Mouse (Mus musculus): ENCODE measurements around the gene Tnfrsf9. TPM values are rescaled to one million over a fixed set of nuclear protein-coding genes. Genes with fewer than 3 reads are reported as not detected.

Gene Tnfrsf9
- polyA plus RNA-seq, 1 experiment from 2014 or later = 0.13 TPM

DNA sequence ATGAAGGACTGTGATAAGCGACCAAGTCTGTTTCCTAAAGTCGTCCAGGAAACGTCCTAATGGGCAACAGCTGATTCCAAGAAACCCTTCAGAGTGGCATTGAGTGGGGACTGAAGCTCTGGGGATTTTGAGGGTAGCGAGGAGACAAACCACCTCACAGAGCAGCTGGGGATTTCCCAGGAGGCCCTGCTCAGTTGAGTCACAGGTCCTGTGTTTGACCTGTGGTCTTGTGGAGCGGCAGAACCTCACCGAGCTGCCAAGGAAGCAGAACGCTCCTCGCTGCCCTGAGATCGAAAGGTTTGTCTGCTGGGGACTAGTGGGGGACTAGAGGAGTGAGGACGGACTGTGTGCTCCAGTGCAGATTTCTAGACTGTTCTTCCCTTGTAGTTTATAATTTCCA lies 13.4 kb downstream of the Tnfrsf9 start:
- H3K4me2 ChIP-seq (ENCODE audit: low read length) = no peak overlapping the region
- no peak for ATAC-seq (replicated peaks; ENCODE audit: low FRiP score, low read depth)
- no peak overlapping the region for H3K4me3 ChIP-seq (replicated peaks; ENCODE audit: low read depth, low read length)
- no peaks in the 10 kb centered on the region for H3K36me3 ChIP-seq (ENCODE audit: insufficient read depth, low read length)
- H3K4me1 ChIP-seq (replicated peaks; ENCODE audit: insufficient read depth, low read length) = no peaks in the 10 kb centered on the region
- no peak overlapping the region for H3K27ac ChIP-seq
- no peaks in the 10 kb centered on the region for H3K27me3 ChIP-seq (ENCODE audit: insufficient read depth, low read length)
- no peaks in the 10 kb centered on the region for H3K9me3 ChIP-seq (replicated peaks; ENCODE audit: low read length)
- no peak for DNase-seq (ENCODE audit: low spot score)
- WGBS = 45% methylated on average over 10 of the region's 10 CpGs
- no peak overlapping the region for H3K9ac ChIP-seq (ENCODE audit: low read depth, low read length)
- TF ChIP-seq CTCF (IDR thresholded peaks at IDR 0.05; ENCODE audit: low read depth) = no peak

DNA sequence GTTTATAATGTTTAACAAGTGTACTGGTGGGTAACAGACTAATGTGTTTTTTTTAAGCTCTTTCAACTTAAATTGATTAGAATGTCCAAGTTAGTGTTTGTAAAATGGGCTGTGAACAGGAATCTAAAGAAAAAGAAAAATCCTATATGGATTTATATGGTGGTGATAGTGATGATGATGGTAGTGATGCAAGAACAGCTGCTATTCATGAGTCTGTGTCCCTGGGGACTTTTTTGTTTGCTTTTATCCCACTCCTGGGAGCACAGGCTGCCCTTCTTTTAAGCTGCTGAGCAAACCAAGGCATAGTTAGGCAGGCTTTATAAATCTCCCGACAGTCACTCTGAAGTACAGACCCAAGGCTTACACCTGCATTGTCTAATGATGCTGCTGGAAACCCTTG lies 19.1 kb downstream of the Tnfrsf9 start:
- H3K9ac ChIP-seq (ENCODE audit: low read depth, low read length) = no peak overlapping the region
- H3K4me1 ChIP-seq (replicated peaks; ENCODE audit: insufficient read depth, low read length) = no peaks in the 10 kb centered on the region
- H3K36me3 ChIP-seq (ENCODE audit: insufficient read depth, low read length) = no peaks in the 10 kb centered on the region
- TF ChIP-seq CTCF (IDR thresholded peaks at IDR 0.05; ENCODE audit: low read depth) = no peak
- H3K27ac ChIP-seq = no peak overlapping the region
- no peaks in the 10 kb centered on the region for H3K27me3 ChIP-seq (ENCODE audit: insufficient read depth, low read length)
- DNase-seq (ENCODE audit: low spot score) (no peak), ATAC-seq (replicated peaks; ENCODE audit: low FRiP score, low read depth) (no peak)
- no peaks in the 10 kb centered on the region for H3K9me3 ChIP-seq (replicated peaks; ENCODE audit: low read length)
- no peak overlapping the region for H3K4me2 ChIP-seq (ENCODE audit: low read length)
- 85% methylated on average over 1 of the region's 1 CpGs for WGBS
- no peak overlapping the region for H3K4me3 ChIP-seq (replicated peaks; ENCODE audit: low read depth, low read length)

DNA sequence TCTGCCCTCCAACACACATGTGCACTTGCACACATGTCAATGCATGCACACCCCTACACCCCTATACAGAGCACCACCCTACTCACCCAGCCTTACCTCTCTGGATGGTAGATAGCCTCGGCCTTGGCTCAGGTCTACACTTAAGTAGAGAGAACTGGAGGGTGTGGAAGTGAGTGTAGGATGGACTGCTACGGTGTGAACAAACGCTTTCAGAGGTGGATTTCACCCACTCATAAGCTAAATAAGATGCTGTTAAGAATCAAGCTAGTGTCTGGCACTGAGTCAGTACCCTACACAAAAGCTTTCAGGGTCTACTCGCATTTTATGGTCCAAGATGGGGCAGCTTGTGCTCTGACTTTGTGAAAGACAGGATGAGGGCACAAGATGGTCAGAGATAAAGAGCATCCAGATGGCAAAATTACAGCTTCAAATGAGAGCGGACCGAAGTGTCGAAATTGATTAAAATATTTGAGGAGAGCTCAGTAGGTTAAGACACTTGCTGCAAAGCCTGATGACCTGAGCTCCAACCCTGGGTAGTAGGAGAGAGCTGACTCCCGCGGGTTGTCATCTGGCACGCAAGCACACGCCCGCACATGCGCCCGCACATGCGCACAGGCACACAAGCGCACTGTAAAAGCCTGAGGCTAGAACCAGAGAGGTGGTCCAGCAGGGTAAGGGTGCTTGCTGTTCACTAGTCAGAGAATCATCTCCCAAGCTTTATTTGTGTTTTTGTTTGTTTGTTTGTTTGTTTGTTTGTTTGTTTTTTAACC lies 23.1 kb downstream of the Tnfrsf9 start:
- DNase-seq (ENCODE audit: low spot score) (no peak), ATAC-seq (replicated peaks; ENCODE audit: low FRiP score, low read depth) (no peak)
- H3K4me2 ChIP-seq (ENCODE audit: low read length) = no peak overlapping the region
- no peak overlapping the region for H3K9ac ChIP-seq (ENCODE audit: low read depth, low read length)
- WGBS = 80% methylated on average over 16 of the region's 16 CpGs
- no peak overlapping the region for H3K27ac ChIP-seq
- no peaks in the 10 kb centered on the region for H3K27me3 ChIP-seq (ENCODE audit: insufficient read depth, low read length)
- H3K9me3 ChIP-seq (replicated peaks; ENCODE audit: low read length) = no peaks in the 10 kb centered on the region
- TF ChIP-seq CTCF (IDR thresholded peaks at IDR 0.05; ENCODE audit: low read depth) = no peak
- no peaks in the 10 kb centered on the region for H3K36me3 ChIP-seq (ENCODE audit: insufficient read depth, low read length)
- no peak overlapping the region for H3K4me3 ChIP-seq (replicated peaks; ENCODE audit: low read depth, low read length)
- H3K4me1 ChIP-seq (replicated peaks; ENCODE audit: insufficient read depth, low read length) = no peaks in the 10 kb centered on the region

DNA sequence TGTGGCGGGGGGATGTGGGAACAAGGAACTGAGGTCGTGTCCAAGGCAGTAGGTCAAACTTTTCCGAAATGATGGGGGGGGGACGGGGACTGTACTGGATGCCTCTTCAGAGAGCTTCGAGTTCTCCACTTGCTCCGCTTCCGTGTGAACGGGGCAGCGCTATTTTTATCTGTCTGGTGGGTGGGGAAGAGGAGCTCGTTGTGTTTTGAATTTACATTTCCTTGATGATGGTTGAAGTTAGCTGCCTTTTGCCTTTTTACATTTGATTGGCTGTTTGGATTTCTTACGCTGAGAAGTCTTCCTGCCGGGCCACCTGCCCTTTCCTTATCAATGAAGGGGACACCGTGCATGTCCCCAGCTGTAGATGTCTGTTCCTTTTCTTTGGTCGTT lies 23.7 kb downstream of the Tnfrsf9 start:
- 52% methylated on average over 14 of the region's 14 CpGs for WGBS
- Histone ChIP-seq H3K9ac (ENCODE audit: low read depth, low read length) (no peak overlapping the region), H3K4me3 (replicated peaks; ENCODE audit: low read depth, low read length) (no peak overlapping the region), H3K27me3 (ENCODE audit: insufficient read depth, low read length) (no peaks in the 10 kb centered on the region), H3K36me3 (ENCODE audit: insufficient read depth, low read length) (no peaks in the 10 kb centered on the region), H3K4me2 (ENCODE audit: low read length) (no peak overlapping the region), H3K27ac (no peak overlapping the region), H3K4me1 (replicated peaks; ENCODE audit: insufficient read depth, low read length) (no peaks in the 10 kb centered on the region), H3K9me3 (replicated peaks; ENCODE audit: low read length) (no peaks in the 10 kb centered on the region)
- DNase-seq (ENCODE audit: low spot score) (no peak), ATAC-seq (replicated peaks; ENCODE audit: low FRiP score, low read depth) (no peak)
- no peak for TF ChIP-seq CTCF (IDR thresholded peaks at IDR 0.05; ENCODE audit: low read depth)

DNA sequence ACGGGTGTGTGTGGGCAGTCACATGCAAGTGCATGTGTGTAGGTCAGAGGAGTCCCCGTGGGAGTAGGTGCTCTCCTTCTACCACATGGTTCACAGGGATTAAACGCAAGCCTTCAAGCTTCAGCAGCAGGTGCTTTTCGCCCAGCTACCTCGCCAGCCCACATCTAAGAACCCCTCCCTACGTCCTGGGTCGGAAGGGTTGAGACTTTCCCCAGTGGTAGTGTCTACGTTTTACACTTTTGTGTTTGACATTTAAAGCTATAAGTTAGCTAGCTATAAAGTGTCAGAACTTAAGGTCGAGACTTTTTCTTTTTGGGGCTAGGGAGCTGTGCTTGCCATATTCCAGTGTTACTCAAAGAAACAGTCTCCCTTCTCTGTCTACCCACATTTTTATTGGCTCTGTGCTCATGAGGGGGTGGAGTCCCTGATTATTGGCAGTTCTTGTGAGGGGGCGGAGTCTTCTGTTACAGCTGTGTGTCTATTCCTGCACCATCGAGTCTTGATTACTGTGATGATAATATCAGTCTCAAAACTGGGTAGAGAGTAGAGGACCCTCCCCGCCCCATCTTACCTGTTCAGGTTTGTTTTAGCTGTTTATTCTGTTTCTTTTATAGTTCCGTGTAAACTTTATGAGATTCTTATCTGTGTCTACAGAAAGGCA lies 25.8 kb downstream of the Tnfrsf9 start:
- no peak for TF ChIP-seq CTCF (IDR thresholded peaks at IDR 0.05; ENCODE audit: low read depth)
- Histone ChIP-seq H3K4me3 (replicated peaks; ENCODE audit: low read depth, low read length) (no peak overlapping the region), H3K36me3 (ENCODE audit: insufficient read depth, low read length) (no peaks in the 10 kb centered on the region), H3K9me3 (replicated peaks; ENCODE audit: low read length) (no peaks in the 10 kb centered on the region), H3K9ac (ENCODE audit: low read depth, low read length) (no peak overlapping the region), H3K4me1 (replicated peaks; ENCODE audit: insufficient read depth, low read length) (no peaks in the 10 kb centered on the region), H3K27ac (no peak overlapping the region), H3K4me2 (ENCODE audit: low read length) (no peak overlapping the region), H3K27me3 (ENCODE audit: insufficient read depth, low read length) (no peaks in the 10 kb centered on the region)
- ATAC-seq (replicated peaks; ENCODE audit: low FRiP score, low read depth) (no peak), DNase-seq (ENCODE audit: low spot score) (no peak)
- 50% methylated on average over 13 of the region's 13 CpGs for WGBS

DNA sequence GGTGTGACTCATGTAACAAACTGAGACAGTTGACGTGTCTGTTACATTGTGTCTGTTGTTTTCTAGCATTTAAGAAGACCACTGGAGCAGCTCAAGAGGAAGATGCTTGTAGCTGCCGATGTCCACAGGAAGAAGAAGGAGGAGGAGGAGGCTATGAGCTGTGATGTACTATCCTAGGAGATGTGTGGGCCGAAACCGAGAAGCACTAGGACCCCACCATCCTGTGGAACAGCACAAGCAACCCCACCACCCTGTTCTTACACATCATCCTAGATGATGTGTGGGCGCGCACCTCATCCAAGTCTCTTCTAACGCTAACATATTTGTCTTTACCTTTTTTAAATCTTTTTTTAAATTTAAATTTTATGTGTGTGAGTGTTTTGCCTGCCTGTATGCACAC lies 30.3 kb downstream of the Tnfrsf9 start:
- 89% methylated on average over 7 of the region's 7 CpGs for WGBS
- Histone ChIP-seq H3K27me3 (ENCODE audit: insufficient read depth, low read length) (no peaks in the 10 kb centered on the region), H3K36me3 (ENCODE audit: insufficient read depth, low read length) (no peaks in the 10 kb centered on the region), H3K27ac (no peak overlapping the region), H3K4me2 (ENCODE audit: low read length) (no peak overlapping the region), H3K9me3 (replicated peaks; ENCODE audit: low read length) (no peaks in the 10 kb centered on the region), H3K4me3 (replicated peaks; ENCODE audit: low read depth, low read length) (no peak overlapping the region), H3K9ac (ENCODE audit: low read depth, low read length) (no peak overlapping the region), H3K4me1 (replicated peaks; ENCODE audit: insufficient read depth, low read length) (no peaks in the 10 kb centered on the region)
- no peak for ATAC-seq (replicated peaks; ENCODE audit: low FRiP score, low read depth)
- no peak for DNase-seq (ENCODE audit: low spot score)
- TF ChIP-seq CTCF (IDR thresholded peaks at IDR 0.05; ENCODE audit: low read depth) = no peak

All from kidney, postnatal 0 days (tissue).